Comparison of ENCODE assay signal across 8 mouse cellular contexts in the genomic region with DNA sequence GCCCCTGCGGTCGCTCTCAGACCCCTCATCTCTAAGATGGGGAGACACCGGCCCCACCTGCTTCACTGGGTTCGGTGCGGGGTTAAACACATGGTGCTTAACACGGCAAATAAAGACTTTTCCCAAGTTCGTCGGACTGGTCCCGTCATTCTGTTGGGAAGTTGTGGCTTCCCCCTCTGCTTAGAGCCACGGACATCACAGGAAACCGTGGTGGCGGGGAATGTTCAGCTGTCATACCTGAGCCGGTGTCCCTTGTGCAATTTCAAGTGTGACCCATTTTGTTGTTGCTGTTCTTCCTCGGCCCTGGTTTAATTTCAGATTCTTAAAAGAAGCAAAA. TPM values are rescaled to one million over a fixed set of nuclear protein-coding genes. Genes with fewer than 3 reads are reported as not detected.
DNase-seq lines count a peak whose midpoint lies in the region; ATAC-seq and TF ChIP-seq lines count a peak whose summit lies in the region.

No protein-coding gene starts in this region.

- peak overlapping the region; percentile 93 for H3K9ac ChIP-seq in intestine, postnatal 0 days (ENCODE audit: low read depth, low read length)
- H3K9ac ChIP-seq in neural tube, embryonic 13.5 days, result peak overlapping the region; percentile 97

- no peak for TF ChIP-seq POLR2A in cerebellum, adult 2 months (IDR thresholded peaks at IDR 0.05; ENCODE audit: borderline replicate concordance, insufficient read depth, low read length)
- TF ChIP-seq POLR2A in testis, adult 2 months (IDR thresholded peaks at IDR 0.05; ENCODE audit: control insufficient read depth, low read depth, low read length), result no peak

- peaks cover 7% of the 10 kb centered on the region; the same call in 1 of the 2 replicates for H3K4me1 ChIP-seq in cerebellum, adult 2 months (ENCODE audit: control insufficient read depth, insufficient read depth, low read length)
- H3K4me1 ChIP-seq in testis, adult 2 months (ENCODE audit: control insufficient read depth, insufficient read depth, low read length), result no peaks in the 10 kb centered on the region; the same call in 1 of the 2 replicates
- H3K4me1 ChIP-seq in intestine, postnatal 0 days (replicated peaks; ENCODE audit: control insufficient read depth, insufficient read depth, low read length), result no peaks in the 10 kb centered on the region; the same call in 1 of the 2 replicates
- peaks cover 22% of the 10 kb centered on the region for H3K4me1 ChIP-seq in neural tube, embryonic 13.5 days (replicated peaks)

- H3K36me3 ChIP-seq in testis, adult 2 months (ENCODE audit: control insufficient read depth, insufficient read depth, low read length), result no peaks in the 10 kb centered on the region
- H3K36me3 ChIP-seq in intestine, postnatal 0 days (ENCODE audit: control insufficient read depth, insufficient read depth), result no peaks in the 10 kb centered on the region; the same call in 1 of the 2 replicates
- peaks cover 20% of the 10 kb centered on the region for H3K36me3 ChIP-seq in neural tube, embryonic 13.5 days

- H3K27me3 ChIP-seq in cerebellum, adult 2 months (ENCODE audit: control insufficient read depth, insufficient read depth, low read length), result no peaks in the 10 kb centered on the region
- no peaks in the 10 kb centered on the region for H3K27me3 ChIP-seq in testis, adult 2 months (ENCODE audit: control insufficient read depth, insufficient read depth, low read length)
- no peaks in the 10 kb centered on the region for H3K27me3 ChIP-seq in intestine, postnatal 0 days (replicated peaks; ENCODE audit: control insufficient read depth, insufficient read depth, low read length)
- no peaks in the 10 kb centered on the region for H3K27me3 ChIP-seq in neural tube, embryonic 13.5 days

- no peak for TF ChIP-seq CTCF in cerebellum, adult 2 months (IDR thresholded peaks at IDR 0.05; ENCODE audit: borderline replicate concordance, insufficient read depth, low read depth, low read length)
- TF ChIP-seq CTCF in testis, adult 2 months (IDR thresholded peaks at IDR 0.05; ENCODE audit: control insufficient read depth, insufficient read depth, insufficient replicate concordance, low read depth, low read length), result no peak
- no peak for TF ChIP-seq CTCF in intestine, postnatal 0 days (IDR thresholded peaks at IDR 0.05; ENCODE audit: low read depth)

- no peaks in the 10 kb centered on the region for H3K9me3 ChIP-seq in intestine, postnatal 0 days (ENCODE audit: control insufficient read depth)
- no peaks in the 10 kb centered on the region for H3K9me3 ChIP-seq in neural tube, embryonic 13.5 days

- H3K4me2 ChIP-seq in intestine, postnatal 0 days (replicated peaks; ENCODE audit: low read depth), result peak overlapping the region; percentile 78
- peak overlapping the region; percentile 88 for H3K4me2 ChIP-seq in neural tube, embryonic 13.5 days

- no peak for ATAC-seq in intestine, postnatal 0 days
- ATAC-seq in neural tube, embryonic 13.5 days (ENCODE audit: low read depth), result 0 out of 2 replicates have a peak, but pooled peaks have one; percentile 6

- WGBS in cerebellum, adult 2 months, result under 1% methylated on average over 14 of the region's 14 CpGs
- WGBS in intestine, postnatal 0 days, result under 1% methylated on average over 14 of the region's 14 CpGs
- under 1% methylated on average over 14 of the region's 14 CpGs for WGBS in neural tube, embryonic 13.5 days

- H3K27ac ChIP-seq in cerebellum, adult 2 months (ENCODE audit: insufficient read depth, low read length), result no peak overlapping the region
- H3K27ac ChIP-seq in testis, adult 2 months (ENCODE audit: control insufficient read depth, insufficient read depth, low read depth, low read length), result peak overlapping the region; percentile 87
- peak overlapping the region; percentile 54; the same call in 1 of the 2 replicates for H3K27ac ChIP-seq in intestine, postnatal 0 days (ENCODE audit: low read depth, low read length)
- peak overlapping the region; percentile 92 for H3K27ac ChIP-seq in neural tube, embryonic 13.5 days (replicated peaks)

- H3K4me3 ChIP-seq in cerebellum, adult 2 months (replicated peaks; ENCODE audit: insufficient read depth, low read depth, low read length), result peak overlapping the region; percentile 74
- peak overlapping the region; percentile 96 for H3K4me3 ChIP-seq in testis, adult 2 months (ENCODE audit: control insufficient read depth, low read depth, low read length)
- H3K4me3 ChIP-seq in intestine, postnatal 0 days (ENCODE audit: low read depth, low read length), result peak overlapping the region; percentile 95
- H3K4me3 ChIP-seq in neural tube, embryonic 13.5 days, result peak overlapping the region; percentile 95

- no peak for DNase-seq in cerebellum, adult 2 months
- DNase-seq in cerebellum, postnatal 14 days, result no peak
- DNase-seq in testis, postnatal 14 days (ENCODE audit: low spot score), result no peak
- DNase-seq in right cerebral cortex, postnatal 14 days, result no peak
- no peak for DNase-seq in gastrocnemius, adult 8-10 months (ENCODE audit: low spot score in 2 of 2)

RNA-seq across cellular contexts. Expression of a gene that starts 0.5 kb away (rescaled TPM):
- 70.4 and 71.6 TPM in 2 replicates for polyA plus RNA-seq in cerebellum, adult 2 months (2012; rRNA removed)
- 24.0 and 25.4 TPM in 2 replicates for polyA plus RNA-seq in testis, adult 2 months (2012; rRNA removed)
- polyA plus RNA-seq in intestine, postnatal 0 days (2015; fragmentation: Nextera tagmentation; extraction: Ambion mirVana), result 42.9 and 44.0 TPM in 2 replicates
- 97.0 and 104 TPM in 2 replicates for polyA plus RNA-seq in neural tube, embryonic 13.5 days (2015; fragmentation: Nextera tagmentation; extraction: Ambion mirVana)
- 10 to 100 TPM; 19.9 to 23.0 (median 20.1) TPM for total RNA-seq in gastrocnemius, adult 8-10 months (2022)
